Mouse (Mus musculus): ENCODE data around the gene Sytl2. TPM values are rescaled to one million over a fixed set of nuclear protein-coding genes. Genes with fewer than 3 reads are reported as not detected.

Sytl2 gene
- polyA plus RNA-seq, 1 experiment, result 5.9 TPM

DNA sequence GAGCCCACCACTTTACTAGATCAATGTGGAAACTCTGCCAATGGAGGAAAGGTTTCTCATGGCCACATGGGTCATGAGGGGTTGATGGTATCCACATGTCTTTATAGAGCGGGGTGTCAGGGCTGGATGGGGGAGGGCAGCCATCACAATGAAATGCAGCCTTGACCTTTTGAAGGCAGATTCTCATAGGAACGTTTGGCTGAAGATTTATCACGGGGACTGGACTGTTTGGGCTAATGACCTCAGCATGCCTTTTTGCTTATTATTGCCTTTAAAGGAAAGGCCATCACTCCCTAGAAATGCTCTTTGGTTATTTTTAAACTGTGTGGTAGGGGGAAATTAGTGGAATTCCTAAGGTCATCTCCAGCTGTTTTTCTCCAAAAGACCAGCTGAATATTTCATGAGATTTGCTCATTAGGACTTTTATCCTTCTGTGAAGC lies 33.7 kb downstream of the Sytl2 start:
- no peak for DNase-seq
- H3K27me3 ChIP-seq (ENCODE audit: control insufficient read depth, insufficient read depth, low read length), result no peaks in the 10 kb centered on the region
- H3K4me1 ChIP-seq (replicated peaks; ENCODE audit: control insufficient read depth, insufficient read depth, low read length), result no peaks in the 10 kb centered on the region
- no peaks in the 10 kb centered on the region for H3K36me3 ChIP-seq (ENCODE audit: control insufficient read depth, insufficient read depth, low read length)
- whole genome bisulfite sequencing, result 92% methylated on average over 3 of the region's 3 CpGs
- no peak overlapping the region for H3K27ac ChIP-seq (ENCODE audit: control insufficient read depth, insufficient read depth, low read length)
- no peak overlapping the region for H3K4me3 ChIP-seq (ENCODE audit: control insufficient read depth, insufficient read depth, low read length)
- no peak for TF ChIP-seq CTCF (IDR thresholded peaks at IDR 0.05; ENCODE audit: borderline replicate concordance, control insufficient read depth, extremely low read depth, insufficient read depth, low read length, poor library complexity)
- no peak for TF ChIP-seq POLR2A (IDR thresholded peaks at IDR 0.05; ENCODE audit: control insufficient read depth, extremely low read depth, insufficient read depth, low read length, poor library complexity)

DNA sequence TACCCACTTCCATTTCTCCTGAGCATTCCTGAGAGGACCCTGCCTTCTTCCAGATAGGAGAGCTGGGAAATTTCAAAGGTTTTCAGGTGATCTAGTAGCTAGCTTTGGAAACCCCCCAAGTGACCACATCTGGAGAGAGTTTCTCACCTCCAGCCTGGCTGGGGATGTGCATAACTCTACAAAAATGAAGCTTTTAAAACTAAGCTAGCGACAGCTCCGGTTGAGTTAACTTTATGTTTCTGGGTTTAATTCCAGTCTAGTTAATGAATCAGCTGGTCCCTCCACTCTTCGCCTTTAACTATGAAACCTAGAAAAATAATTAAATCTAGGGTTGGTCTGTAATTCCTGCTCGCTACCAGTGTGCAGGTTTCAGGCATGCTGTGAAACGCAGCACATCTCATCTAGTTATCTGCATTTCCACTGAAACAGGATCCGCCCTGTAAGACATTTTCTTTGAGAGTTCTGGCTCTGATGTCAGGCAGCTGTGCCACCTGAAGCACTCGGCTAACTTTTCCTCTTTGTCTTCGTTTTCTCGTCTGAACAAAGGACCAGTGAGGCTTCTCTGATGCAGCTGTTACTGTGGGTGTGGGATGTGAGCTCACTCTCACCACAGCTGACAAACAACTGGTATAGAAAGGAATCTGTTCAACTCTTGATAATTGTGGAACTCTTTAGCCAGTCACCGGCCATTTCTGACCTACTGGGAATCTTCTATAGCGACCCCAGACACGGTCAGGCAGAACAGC lies 39.3 kb downstream of the Sytl2 start:
- no peak overlapping the region for H3K4me3 ChIP-seq (ENCODE audit: control insufficient read depth, insufficient read depth, low read length)
- peak; percentile 43 for DNase-seq
- peaks cover 23% of the 10 kb centered on the region for H3K4me1 ChIP-seq (replicated peaks; ENCODE audit: control insufficient read depth, insufficient read depth, low read length)
- no peak for TF ChIP-seq CTCF (IDR thresholded peaks at IDR 0.05; ENCODE audit: borderline replicate concordance, control insufficient read depth, extremely low read depth, insufficient read depth, low read length, poor library complexity)
- TF ChIP-seq POLR2A (IDR thresholded peaks at IDR 0.05; ENCODE audit: control insufficient read depth, extremely low read depth, insufficient read depth, low read length, poor library complexity), result no peak
- no peaks in the 10 kb centered on the region for H3K27me3 ChIP-seq (ENCODE audit: control insufficient read depth, insufficient read depth, low read length)
- H3K36me3 ChIP-seq (ENCODE audit: control insufficient read depth, insufficient read depth, low read length), result no peaks in the 10 kb centered on the region
- WGBS, result 40% methylated on average over 12 of the region's 12 CpGs
- H3K27ac ChIP-seq (ENCODE audit: control insufficient read depth, insufficient read depth, low read length), result peak overlapping the region; percentile 6; the same call in 1 of the 2 replicates

DNA sequence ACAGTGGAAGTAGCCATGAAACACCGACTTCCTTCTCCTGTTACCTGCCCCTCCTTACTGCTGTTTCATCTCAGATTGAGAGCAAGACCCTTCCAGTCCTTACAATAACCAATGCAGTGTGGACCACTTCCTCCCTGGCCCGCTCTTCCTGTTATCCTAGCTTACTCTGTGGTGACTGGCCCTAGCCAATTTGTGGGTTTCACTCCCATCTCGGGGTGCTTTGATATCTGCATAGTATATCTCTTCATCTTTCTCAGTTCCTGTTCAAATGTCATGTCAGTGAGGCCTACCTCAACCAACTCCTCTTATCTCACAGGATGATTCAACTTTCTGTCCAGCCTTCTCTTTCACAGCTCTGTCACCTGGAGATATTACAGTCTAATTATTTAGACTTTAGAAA lies 42.9 kb downstream of the Sytl2 start:
- TF ChIP-seq CTCF (IDR thresholded peaks at IDR 0.05; ENCODE audit: borderline replicate concordance, control insufficient read depth, extremely low read depth, insufficient read depth, low read length, poor library complexity) (no peak), POLR2A (IDR thresholded peaks at IDR 0.05; ENCODE audit: control insufficient read depth, extremely low read depth, insufficient read depth, low read length, poor library complexity) (no peak)
- 14% methylated on average over 3 of the region's 3 CpGs for WGBS

DNA sequence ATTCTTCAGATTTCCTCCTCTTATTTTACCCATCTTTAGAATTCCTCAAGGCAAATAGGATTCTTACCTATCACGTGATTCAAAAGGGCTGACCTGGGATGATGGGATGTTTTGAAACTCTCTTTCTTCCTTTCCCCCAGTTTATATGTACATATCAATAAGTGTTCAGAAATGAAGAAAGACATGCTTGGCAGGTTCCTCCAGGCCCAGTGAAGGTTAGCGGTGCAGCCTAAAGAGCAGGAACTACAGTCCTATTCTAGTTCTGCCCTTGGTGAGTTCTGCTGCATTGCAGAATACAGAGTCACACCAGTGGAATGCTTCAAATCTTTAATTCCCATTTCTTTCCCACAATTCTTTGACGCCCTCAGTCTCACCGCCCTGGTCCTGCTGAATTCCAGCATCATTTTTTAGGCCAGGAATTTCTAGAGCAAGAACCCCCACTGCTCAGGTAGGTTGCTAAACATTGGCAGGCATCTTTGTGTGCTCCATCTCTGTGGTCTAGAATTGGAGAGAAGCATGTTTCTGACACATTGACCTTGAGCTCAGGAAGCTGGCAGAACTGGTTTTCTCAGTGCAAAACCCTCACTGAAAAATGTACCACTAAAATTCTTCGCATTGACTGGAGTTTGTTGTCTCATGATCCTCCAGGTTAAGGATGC lies 45.9 kb downstream of the Sytl2 start:
- no peak for DNase-seq
- 99% methylated on average over 5 of the region's 5 CpGs for WGBS

More for the DNA sequence above, 42.9 kb downstream of the Sytl2 start:
- Histone ChIP-seq H3K27me3 (ENCODE audit: control insufficient read depth, insufficient read depth, low read length) (no peaks in the 10 kb centered on the region), H3K4me3 (ENCODE audit: control insufficient read depth, insufficient read depth, low read length) (no peak overlapping the region), H3K27ac (ENCODE audit: control insufficient read depth, insufficient read depth, low read length) (no peak overlapping the region), H3K36me3 (ENCODE audit: control insufficient read depth, insufficient read depth, low read length) (no peaks in the 10 kb centered on the region), H3K4me1 (replicated peaks; ENCODE audit: control insufficient read depth, insufficient read depth, low read length) (peaks cover 26% of the 10 kb centered on the region)
- DNase-seq, result peak; percentile 23

DNA sequence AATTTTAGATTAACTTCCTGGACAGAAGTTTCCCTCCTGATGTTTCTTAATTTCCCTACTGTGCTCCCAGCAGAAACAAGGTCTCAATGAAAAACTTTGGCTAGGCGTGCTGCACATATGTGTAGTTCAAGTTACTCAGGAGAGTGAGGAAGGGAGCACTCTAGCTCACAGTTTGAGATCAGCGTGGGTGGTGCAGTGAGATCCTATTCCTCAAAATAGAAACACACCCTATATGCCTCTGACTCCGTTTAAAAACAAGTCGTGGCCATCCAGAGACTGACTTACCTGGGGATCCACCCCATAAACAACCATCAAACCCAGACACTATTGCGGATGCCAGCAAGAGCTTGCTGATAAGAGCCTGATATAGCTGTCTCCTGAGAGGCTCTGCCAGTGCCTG lies 47.0 kb downstream of the Sytl2 start:
- Histone ChIP-seq H3K4me3 (ENCODE audit: control insufficient read depth, insufficient read depth, low read length) (no peak overlapping the region), H3K27ac (ENCODE audit: control insufficient read depth, insufficient read depth, low read length) (no peak overlapping the region), H3K4me1 (replicated peaks; ENCODE audit: control insufficient read depth, insufficient read depth, low read length) (peaks cover 20% of the 10 kb centered on the region), H3K27me3 (ENCODE audit: control insufficient read depth, insufficient read depth, low read length) (no peaks in the 10 kb centered on the region), H3K36me3 (ENCODE audit: control insufficient read depth, insufficient read depth, low read length) (no peaks in the 10 kb centered on the region)
- TF ChIP-seq POLR2A (IDR thresholded peaks at IDR 0.05; ENCODE audit: control insufficient read depth, extremely low read depth, insufficient read depth, low read length, poor library complexity) (no peak), CTCF (IDR thresholded peaks at IDR 0.05; ENCODE audit: borderline replicate concordance, control insufficient read depth, extremely low read depth, insufficient read depth, low read length, poor library complexity) (no peak)
- DNase-seq, result no peak
- WGBS, result 70% methylated on average over 5 of the region's 5 CpGs

More for the DNA sequence above, 45.9 kb downstream of the Sytl2 start:
- no peak overlapping the region for H3K27ac ChIP-seq (ENCODE audit: control insufficient read depth, insufficient read depth, low read length)
- TF ChIP-seq POLR2A (IDR thresholded peaks at IDR 0.05; ENCODE audit: control insufficient read depth, extremely low read depth, insufficient read depth, low read length, poor library complexity) (no peak), CTCF (IDR thresholded peaks at IDR 0.05; ENCODE audit: borderline replicate concordance, control insufficient read depth, extremely low read depth, insufficient read depth, low read length, poor library complexity) (no peak)
- H3K27me3 ChIP-seq (ENCODE audit: control insufficient read depth, insufficient read depth, low read length), result no peaks in the 10 kb centered on the region
- H3K4me3 ChIP-seq (ENCODE audit: control insufficient read depth, insufficient read depth, low read length), result no peak overlapping the region
- no peaks in the 10 kb centered on the region for H3K36me3 ChIP-seq (ENCODE audit: control insufficient read depth, insufficient read depth, low read length)
- peaks cover 16% of the 10 kb centered on the region for H3K4me1 ChIP-seq (replicated peaks; ENCODE audit: control insufficient read depth, insufficient read depth, low read length)

DNA sequence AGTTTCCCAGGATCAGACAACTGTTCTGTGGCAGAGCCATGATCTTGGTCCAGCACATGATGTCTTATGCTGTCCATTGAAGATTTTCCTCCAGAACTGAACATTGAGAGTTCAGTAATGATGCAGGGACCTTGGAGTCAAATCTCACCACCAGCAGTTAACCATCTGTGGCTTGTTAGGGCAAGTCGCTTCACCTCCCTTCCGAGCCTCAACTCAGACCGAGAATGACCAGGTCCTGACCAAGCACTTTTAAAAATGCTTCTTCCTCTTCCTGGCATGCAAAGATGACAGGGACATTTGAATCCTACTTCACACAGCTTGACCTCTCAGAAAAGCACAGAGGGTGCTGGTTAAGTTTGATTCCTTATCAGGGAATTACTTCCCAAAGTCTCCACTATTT lies 50.1 kb downstream of the Sytl2 start:
- H3K4me1 ChIP-seq (replicated peaks; ENCODE audit: control insufficient read depth, insufficient read depth, low read length), result peaks cover 19% of the 10 kb centered on the region
- WGBS, result 83% methylated on average over 3 of the region's 3 CpGs
- no peak overlapping the region for H3K4me3 ChIP-seq (ENCODE audit: control insufficient read depth, insufficient read depth, low read length)
- TF ChIP-seq POLR2A (IDR thresholded peaks at IDR 0.05; ENCODE audit: control insufficient read depth, extremely low read depth, insufficient read depth, low read length, poor library complexity) (no peak), CTCF (IDR thresholded peaks at IDR 0.05; ENCODE audit: borderline replicate concordance, control insufficient read depth, extremely low read depth, insufficient read depth, low read length, poor library complexity) (no peak)
- no peaks in the 10 kb centered on the region for H3K36me3 ChIP-seq (ENCODE audit: control insufficient read depth, insufficient read depth, low read length)
- no peak for DNase-seq
- H3K27ac ChIP-seq (ENCODE audit: control insufficient read depth, insufficient read depth, low read length), result no peak overlapping the region
- H3K27me3 ChIP-seq (ENCODE audit: control insufficient read depth, insufficient read depth, low read length), result no peaks in the 10 kb centered on the region
